In the genomic region with DNA sequence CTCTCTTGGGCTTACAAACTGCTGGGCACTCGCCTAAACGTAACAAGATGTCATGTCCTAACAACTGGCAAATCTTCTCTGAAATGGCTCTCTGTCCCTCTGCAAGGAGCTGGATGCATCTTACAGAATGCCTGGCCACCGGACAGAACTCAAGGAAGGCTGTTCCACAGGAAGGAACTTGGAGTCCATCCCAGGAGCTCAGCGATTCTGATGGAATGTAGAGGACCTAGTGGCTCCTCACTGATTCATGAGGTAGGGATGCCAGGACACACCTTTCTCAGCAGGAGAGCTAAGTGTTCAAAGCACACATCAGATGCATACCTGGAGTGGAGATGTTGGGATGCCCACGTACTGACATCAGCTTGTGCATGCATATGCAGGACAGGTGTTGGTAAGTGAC, we compare ENCODE assay signal across 27 mouse cellular contexts.
A peak's percentile ranks its signal among the peaks of the same experiment; 100 is the strongest.
DNase-seq lines count a peak whose midpoint lies in the region; ATAC-seq and TF ChIP-seq lines count a peak whose summit lies in the region.
"Had no signal": no experiment of that assay in that cellular context is flagged by ENCODE, and none has a peak within 500 bp of the region (broad histone marks: within the 10 kb centered on the region; RNA-seq: fewer than 3 reads in every experiment).

No protein-coding gene starts in this region.

- H3K9ac ChIP-seq in kidney, embryonic 14.5 days (ENCODE audit: low read depth, low read length) = no peak overlapping the region
- no peak overlapping the region for H3K9ac ChIP-seq in heart, adult 2 months (ENCODE audit: low read depth, low read length)
- H3K9ac ChIP-seq: forebrain, embryonic 15.5 days; hindbrain, embryonic 15.5 days; liver, embryonic 12.5 days; liver, postnatal 0 days; midbrain, embryonic 15.5 days; neural tube, embryonic 15.5 days had no signal

- ATAC-seq in kidney, embryonic 14.5 days (ENCODE audit: low FRiP score, low TSS enrichment) = no peak
- ATAC-seq: activated CD4-positive, CD25-positive, alpha-beta regulatory T cell, adult 4 months; forebrain, embryonic 15.5 days; inflammation-experienced regulatory T-cells, adult 6 months; liver, embryonic 12.5 days; midbrain, embryonic 15.5 days had no signal

- H3K79me2 ChIP-seq in heart, adult 2 months (replicated peaks; ENCODE audit: control insufficient read depth, insufficient read depth, low read length) = no peaks in the 10 kb centered on the region

- DNase-seq in gastrocnemius, postnatal 25 days = peak; percentile 20
- DNase-seq in gastrocnemius, postnatal 10 days = no peak
- peak; percentile 43 to 53 for DNase-seq in kidney, postnatal 25 days
- peak; percentile 28 for DNase-seq in testis, postnatal 14 days (ENCODE audit: low spot score)
- DNase-seq in testis, postnatal 10 days (ENCODE audit: low spot score) = no peak
- DNase-seq in heart, adult 2 months = no peak
- DNase-seq: adrenal gland, adult 8-10 months; B cell, adult 2 months; cerebellum, adult 11-12 months; heart, postnatal 14 days; liver, postnatal 0 days; right cerebral cortex, postnatal 14 days; thymus, postnatal 14 days had no signal

- H3K9me3 ChIP-seq in kidney, embryonic 14.5 days (ENCODE audit: control insufficient read depth, low read length) = no peaks in the 10 kb centered on the region
- H3K9me3 ChIP-seq: forebrain, embryonic 10.5 days; forebrain, embryonic 15.5 days; hindbrain, embryonic 10.5 days; hindbrain, embryonic 15.5 days; liver, embryonic 12.5 days; midbrain, embryonic 10.5 days; midbrain, embryonic 15.5 days; neural tube, embryonic 15.5 days had no signal

- TF ChIP-seq CTCF in heart, adult 2 months (IDR thresholded peaks at IDR 0.05) = no peak

- TF ChIP-seq EP300 in heart, adult 2 months (IDR thresholded peaks at IDR 0.05; ENCODE audit: insufficient read depth, low read depth, low read length) = no peak

- no peak for TF ChIP-seq POLR2A in heart, adult 2 months (IDR thresholded peaks at IDR 0.05; ENCODE audit: insufficient read depth, low read depth, low read length)

- H3K4me1 ChIP-seq in kidney, embryonic 14.5 days (ENCODE audit: control insufficient read depth, insufficient read depth, low read length) = no peaks in the 10 kb centered on the region
- peaks cover 9% of the 10 kb centered on the region for H3K4me1 ChIP-seq in heart, adult 2 months (ENCODE audit: control insufficient read depth, insufficient read depth, low read length)
- H3K4me1 ChIP-seq: liver, embryonic 12.5 days; midbrain, embryonic 10.5 days; midbrain, embryonic 15.5 days; neural tube, embryonic 15.5 days had no signal

- intact Hi-C loops in heart, adult 2 months (cut with DNase I) = no loop called here

- no peaks in the 10 kb centered on the region for H3K36me3 ChIP-seq in kidney, embryonic 14.5 days (ENCODE audit: control insufficient read depth, insufficient read depth, low read length)
- peaks cover 6% of the 10 kb centered on the region for H3K36me3 ChIP-seq in heart, adult 2 months (ENCODE audit: control insufficient read depth, insufficient read depth, low read length)
- H3K36me3 ChIP-seq: forebrain, embryonic 10.5 days; forebrain, embryonic 15.5 days; hindbrain, embryonic 10.5 days; hindbrain, embryonic 15.5 days; liver, embryonic 12.5 days; midbrain, embryonic 10.5 days; midbrain, embryonic 15.5 days; neural tube, embryonic 15.5 days had no signal

- no peak overlapping the region for H3K27ac ChIP-seq in kidney, embryonic 14.5 days (ENCODE audit: low read depth, low read length)
- H3K27ac ChIP-seq in heart, adult 2 months = no peak overlapping the region
- H3K27ac ChIP-seq: forebrain, embryonic 10.5 days; forebrain, embryonic 15.5 days; hindbrain, embryonic 10.5 days; hindbrain, embryonic 15.5 days; kidney, postnatal 0 days; layer of hippocampus, adult 2 months; left cerebral cortex, adult 2 months; liver, embryonic 12.5 days; midbrain, embryonic 10.5 days; midbrain, embryonic 15.5 days; neural tube, embryonic 15.5 days had no signal

- no peak overlapping the region for H3K4me2 ChIP-seq in kidney, embryonic 14.5 days (replicated peaks; ENCODE audit: low read depth, low read length)
- H3K4me2 ChIP-seq: forebrain, embryonic 15.5 days; hindbrain, embryonic 15.5 days; liver, embryonic 12.5 days; midbrain, embryonic 15.5 days; neural tube, embryonic 15.5 days had no signal

- WGBS in kidney, embryonic 14.5 days = 96% methylated on average over 5 of the region's 5 CpGs
- WGBS in heart, adult 2 months = 52% methylated on average over 5 of the region's 5 CpGs

- no peaks in the 10 kb centered on the region for H3K27me3 ChIP-seq in kidney, embryonic 14.5 days (ENCODE audit: control insufficient read depth, insufficient read depth, low read length)
- no peaks in the 10 kb centered on the region for H3K27me3 ChIP-seq in heart, adult 2 months (ENCODE audit: control insufficient read depth, insufficient read depth, low read length)
- H3K27me3 ChIP-seq: forebrain, embryonic 15.5 days; hindbrain, embryonic 15.5 days; liver, embryonic 12.5 days; midbrain, embryonic 15.5 days; neural tube, embryonic 15.5 days had no signal

- no peak overlapping the region for H3K4me3 ChIP-seq in kidney, embryonic 14.5 days (ENCODE audit: low read length)
- no peak overlapping the region for H3K4me3 ChIP-seq in heart, adult 2 months
- H3K4me3 ChIP-seq: forebrain, embryonic 10.5 days; forebrain, embryonic 15.5 days; hindbrain, embryonic 10.5 days; hindbrain, embryonic 15.5 days; layer of hippocampus, adult 2 months; left cerebral cortex, adult 2 months; liver, embryonic 12.5 days; midbrain, embryonic 10.5 days; midbrain, embryonic 15.5 days; neural tube, embryonic 15.5 days had no signal

Comparison
In these comparisons a context has a peak if more than half of its experiments do, and no peak if none do; other contexts are left out.
1. DNase-seq: peak in gastrocnemius, postnatal 25 days (single experiment), kidney, postnatal 25 days (2 of 2) and testis, postnatal 14 days (single experiment); none in gastrocnemius, postnatal 10 days (single experiment), testis, postnatal 10 days (single experiment) and heart, adult 2 months (0 of 2).